Mouse (Mus musculus): ENCODE measurements around the gene Nop10.

DNA sequence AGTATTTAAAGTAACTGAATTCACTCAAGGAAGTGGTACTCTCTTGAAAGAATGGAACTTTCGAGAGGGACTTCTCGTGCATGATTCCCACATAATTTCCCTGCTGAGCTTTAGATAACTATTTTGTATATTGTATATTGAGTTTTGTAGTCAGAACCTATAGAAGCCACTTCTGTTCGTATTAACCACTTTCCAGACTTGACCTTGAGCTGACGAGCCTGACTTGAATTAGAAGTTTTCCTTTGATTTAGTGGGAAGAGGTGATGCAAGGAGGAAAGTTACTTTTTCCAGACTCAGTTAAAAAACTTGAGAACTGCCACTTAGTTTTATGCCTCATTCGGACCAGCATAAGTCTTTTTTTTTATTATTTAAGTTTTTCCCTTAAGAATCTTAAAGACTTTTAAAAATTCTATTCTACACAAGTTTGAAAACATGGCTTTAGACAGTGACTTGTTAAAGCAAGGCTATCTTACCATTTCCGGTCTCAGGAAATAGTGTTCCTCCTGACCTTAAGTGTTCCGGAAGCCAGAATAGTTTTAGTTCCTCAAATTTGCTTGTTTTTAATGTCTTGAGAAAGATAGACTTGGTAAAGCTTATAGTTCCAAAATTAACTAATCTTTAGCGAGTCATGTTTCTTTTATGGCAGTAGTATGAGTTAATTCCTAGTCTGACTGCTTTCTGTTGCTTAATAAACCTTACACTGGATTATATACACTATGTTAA is 6.0 kb downstream of the Nop10 start:
- TF ChIP-seq HCFC1 (IDR thresholded peaks at IDR 0.05; ENCODE audit: borderline replicate concordance, insufficient read depth, low read length) = no peak
- no peak for TF ChIP-seq ZC3H11A (IDR thresholded peaks at IDR 0.05; ENCODE audit: borderline replicate concordance, low read depth, low read length)
- no peak for TF ChIP-seq ZNF384 (IDR thresholded peaks at IDR 0.05; ENCODE audit: low read depth, low read length)
